Mouse (Mus musculus) forebrain, embryonic 12.5 days (tissue): ENCODE results near the gene Ddr1. TPM values are rescaled to one million over a fixed set of nuclear protein-coding genes. Genes with fewer than 3 reads are reported as not detected.
A peak's percentile ranks its signal among the peaks of the same experiment; 100 is the strongest.

Source experiments
- ATAC-seq: fragments of 200-750 bp; cut with Nextera tagmentation; 2 replicates; pipeline ENCODE4 v1.8.0; 2017; ENCODE audit warnings: moderate TSS enrichment; ENCODE audit not compliant: low FRiP score
- H3K27ac ChIP-seq: fragments of 300-500 bp; sonication (generic); 2 replicates; pipeline ENCODE4 v1.5.1; 2016; ENCODE audit warnings: mild to moderate bottlenecking
- H3K27me3 ChIP-seq: fragments of 300-500 bp; sonication (generic); 2 replicates; pipeline ENCODE4 v1.6.1; 2016; ENCODE audit warnings: mild to moderate bottlenecking
- H3K36me3 ChIP-seq: fragments of 300-500 bp; sonication (generic); replicated peaks from 2 replicates; pipeline ENCODE4 v1.6.1; 2016; ENCODE audit warnings: mild to moderate bottlenecking
- H3K4me1 ChIP-seq: fragments of 300-500 bp; sonication (generic); 2 replicates; pipeline ENCODE4 v1.6.1; 2016
- H3K4me2 ChIP-seq: fragments of 300-500 bp; sonication (generic); 2 replicates; pipeline ENCODE4 v1.6.1; 2016; ENCODE audit warnings: mild to moderate bottlenecking, moderate library complexity
- H3K4me3 ChIP-seq: fragments of 300-500 bp; sonication (generic); replicated peaks from 2 replicates; pipeline ENCODE4 v1.5.1; 2016; ENCODE audit warnings: mild to moderate bottlenecking
- H3K9ac ChIP-seq: fragments of 300-500 bp; sonication (generic); 2 replicates; pipeline ENCODE4 v1.6.1; 2016; ENCODE audit warnings: mild to moderate bottlenecking
- H3K9me3 ChIP-seq: fragments of 300-500 bp; sonication (generic); 2 replicates; pipeline ENCODE4 v1.6.1; 2016
- WGBS: fragments of 180-500 bp; shearing (Covaris S2); methylation state at CpG from one replicate; pipeline ENCODE4 v1.1.7; 2016; 5-methylcytosine and 5-hydroxymethylcytosine counted together
- polyA plus RNA-seq: library from polyadenylated mRNA; unstranded; fragments of >200 nt; fragmentation: Nextera tagmentation; extraction: Ambion mirVana; gene quantifications from 2 replicates; pipeline ENCODE4 v1.2.1, GENCODE M21; 2016

Ddr1 gene
- polyA plus RNA-seq, 1 experiment from 2014 or later = 176 TPM

- Histone ChIP-seq H3K4me2 (no peak overlapping the region), H3K27me3 (peaks cover 16% of the 10 kb centered on the region), H3K4me3 (no peak overlapping the region), H3K9me3 (no peaks in the 10 kb centered on the region), H3K36me3 (no peaks in the 10 kb centered on the region), H3K9ac (no peak overlapping the region), H3K4me1 (peaks cover 4% of the 10 kb centered on the region), H3K27ac (no peak overlapping the region)
- 88% methylated on average over 6 of the region's 6 CpGs for WGBS
- ATAC-seq = no peak
Measured at GRCm38 (mm10) chr17:35639352-35639751, 65.1 kb downstream of the Ddr1 start.

GRCm38 (mm10) chr17:35638475-35639190 is 65.8 kb downstream of the Ddr1 start:
- H3K4me1 ChIP-seq = peaks cover 4% of the 10 kb centered on the region
- H3K36me3 ChIP-seq = no peaks in the 10 kb centered on the region
- H3K27ac ChIP-seq = no peak overlapping the region
- no peaks in the 10 kb centered on the region for H3K9me3 ChIP-seq
- peaks cover 16% of the 10 kb centered on the region for H3K27me3 ChIP-seq
- no peak overlapping the region for H3K9ac ChIP-seq
- 33% methylated on average over 14 of the region's 14 CpGs for WGBS
- peak overlapping the region; percentile 35 for H3K4me2 ChIP-seq
- no peak overlapping the region for H3K4me3 ChIP-seq
- peak; percentile 75 for ATAC-seq

- ATAC-seq = peak; percentile 64
- no peaks in the 10 kb centered on the region for H3K36me3 ChIP-seq
- H3K4me2 ChIP-seq = no peak overlapping the region
- 36% methylated on average over 5 of the region's 5 CpGs for WGBS
- no peak overlapping the region for H3K9ac ChIP-seq
- peaks cover 4% of the 10 kb centered on the region for H3K4me1 ChIP-seq
- no peak overlapping the region for H3K27ac ChIP-seq
- no peak overlapping the region for H3K4me3 ChIP-seq
- peaks cover 16% of the 10 kb centered on the region for H3K27me3 ChIP-seq
- H3K9me3 ChIP-seq = no peaks in the 10 kb centered on the region
Measured at GRCm38 (mm10) chr17:35636363-35636762, 68.1 kb downstream of the Ddr1 start.

GRCm38 (mm10) chr17:35635699-35636111 is 68.7 kb downstream of the Ddr1 start:
- H3K9me3 ChIP-seq = no peaks in the 10 kb centered on the region
- peak overlapping the region; percentile 38 for H3K4me3 ChIP-seq
- H3K4me2 ChIP-seq = peak overlapping the region; percentile 65
- peaks cover 4% of the 10 kb centered on the region for H3K4me1 ChIP-seq
- ATAC-seq = peak; percentile 76; the same call in 1 of the 2 replicates
- peaks cover 16% of the 10 kb centered on the region for H3K27me3 ChIP-seq
- H3K36me3 ChIP-seq = no peaks in the 10 kb centered on the region
- peak overlapping the region; percentile 42; the same call in 1 of the 2 replicates for H3K9ac ChIP-seq
- 2% methylated on average over 15 of the region's 15 CpGs for WGBS
- 0 out of 2 replicates have a peak overlapping the region, but pooled peaks have one; percentile 5 for H3K27ac ChIP-seq

- H3K27ac ChIP-seq = no peak overlapping the region
- no peak overlapping the region for H3K9ac ChIP-seq
- no peak overlapping the region for H3K4me3 ChIP-seq
- H3K9me3 ChIP-seq = no peaks in the 10 kb centered on the region
- H3K4me1 ChIP-seq = peaks cover 4% of the 10 kb centered on the region
- peaks cover 16% of the 10 kb centered on the region for H3K27me3 ChIP-seq
- no peak overlapping the region; the same call in 1 of the 2 replicates for H3K4me2 ChIP-seq
- ATAC-seq = no peak
- WGBS = 83% methylated on average over 3 of the region's 3 CpGs
- H3K36me3 ChIP-seq = no peaks in the 10 kb centered on the region
Measured at GRCm38 (mm10) chr17:35635202-35635601, 69.2 kb downstream of the Ddr1 start.

- peaks cover 4% of the 10 kb centered on the region for H3K4me1 ChIP-seq
- no peak for ATAC-seq
- no peak overlapping the region for H3K4me3 ChIP-seq
- peaks cover 16% of the 10 kb centered on the region for H3K27me3 ChIP-seq
- H3K27ac ChIP-seq = no peak overlapping the region
- no peak overlapping the region for H3K4me2 ChIP-seq
- H3K9ac ChIP-seq = no peak overlapping the region
- H3K36me3 ChIP-seq = no peaks in the 10 kb centered on the region
- 22% methylated on average over 1 of the region's 1 CpGs for WGBS
- no peaks in the 10 kb centered on the region for H3K9me3 ChIP-seq
Measured at GRCm38 (mm10) chr17:35633992-35634391, 70.4 kb downstream of the Ddr1 start.

Other genes with a start within 250 kb of the Ddr1 start
- gene H2-Q10, start 234.5 kb downstream of the Ddr1 start, polyA plus RNA-seq = 0.04 TPM in 1 of 2 replicates, not detected in the other
- 0.14 TPM in 1 of 2 replicates, not detected in the other for gene Pou5f1, start 198.6 kb downstream of the Ddr1 start, polyA plus RNA-seq
- gene Tcf19, start 187.8 kb downstream of the Ddr1 start, polyA plus RNA-seq = 53.4 and 59.0 TPM in 2 replicates
- gene Cchcr1, start 187.5 kb downstream of the Ddr1 start, polyA plus RNA-seq = 19.0 and 19.1 TPM in 2 replicates
- 1.1 and 1.5 TPM in 2 replicates for gene Psors1c2, start 171.4 kb downstream of the Ddr1 start, polyA plus RNA-seq
- not detected in 2 replicates for gene Cdsn, start 152.5 kb downstream of the Ddr1 start, polyA plus RNA-seq
- gene 2300002M23Rik, start 137.2 kb downstream of the Ddr1 start, polyA plus RNA-seq = not detected in 2 replicates
- not detected in 2 replicates for gene Sfta2, start 103.1 kb downstream of the Ddr1 start, polyA plus RNA-seq
- not detected in 2 replicates for gene Gm9573, start 78.0 kb downstream of the Ddr1 start, polyA plus RNA-seq
- 0.09 TPM in 1 of 2 replicates, not detected in the other for gene Mucl3, start 60.9 kb downstream of the Ddr1 start, polyA plus RNA-seq
- gene Vars2, start 37.0 kb downstream of the Ddr1 start, polyA plus RNA-seq = 16.8 and 22.3 TPM in 2 replicates
- 39.0 and 40.7 TPM in 2 replicates for gene Gtf2h4, start 30.9 kb downstream of the Ddr1 start, polyA plus RNA-seq
- 4.9 and 5.3 TPM in 2 replicates for gene Ier3, start 117.1 kb upstream of the Ddr1 start, polyA plus RNA-seq
- gene Flot1, start 118.6 kb upstream of the Ddr1 start, polyA plus RNA-seq = 53.7 and 56.0 TPM in 2 replicates
- 1,541 and 1,619 TPM in 2 replicates for gene Tubb5, start 133.7 kb upstream of the Ddr1 start, polyA plus RNA-seq
- 22.3 and 26.1 TPM in 2 replicates for gene Mdc1, start 136.9 kb upstream of the Ddr1 start, polyA plus RNA-seq
- 56.2 and 60.5 TPM in 2 replicates for gene Nrm, start 156.7 kb upstream of the Ddr1 start, polyA plus RNA-seq
- 23.7 and 24.3 TPM in 2 replicates for gene Ppp1r18, start 161.0 kb upstream of the Ddr1 start, polyA plus RNA-seq
- gene Dhx16, start 175.2 kb upstream of the Ddr1 start, polyA plus RNA-seq = 48.0 and 54.8 TPM in 2 replicates
- 26.7 and 29.4 TPM in 2 replicates for gene 2310061I04Rik, start 192.8 kb upstream of the Ddr1 start, polyA plus RNA-seq
- 277 and 280 TPM in 2 replicates for gene Atat1, start 205.5 kb upstream of the Ddr1 start, polyA plus RNA-seq
- 56.2 and 56.6 TPM in 2 replicates for gene Mrps18b, start 211.8 kb upstream of the Ddr1 start, polyA plus RNA-seq
- gene Ppp1r10, start 211.8 kb upstream of the Ddr1 start, polyA plus RNA-seq = 65.4 and 70.4 TPM in 2 replicates